ENCODE assay signal across 8 mouse cellular contexts in genomic region chr11:117390001-117390402, GRCm38 (mm10).
DNase-seq lines count a peak whose midpoint lies in the region; ATAC-seq and TF ChIP-seq lines count a peak whose summit lies in the region.

No protein-coding gene starts in this region.

- H3K4me3 ChIP-seq in kidney, embryonic 14.5 days (ENCODE audit: low read length), result no peak overlapping the region
- no peak overlapping the region for H3K4me3 ChIP-seq in midbrain, embryonic 15.5 days

- 11% methylated on average over 12 of the region's 12 CpGs for WGBS in kidney, embryonic 14.5 days
- WGBS in midbrain, embryonic 15.5 days, result 33% methylated on average over 12 of the region's 12 CpGs

- peak; percentile 79 for TF ChIP-seq CTCF in brain, embryonic 14.5 days (IDR thresholded peaks at IDR 0.05; ENCODE audit: borderline replicate concordance, extremely low read depth, insufficient read depth, insufficient read length)

- H3K27me3 ChIP-seq in kidney, embryonic 14.5 days (ENCODE audit: control insufficient read depth, insufficient read depth, low read length), result peaks cover 35% of the 10 kb centered on the region
- H3K27me3 ChIP-seq in midbrain, embryonic 15.5 days (replicated peaks), result no peaks in the 10 kb centered on the region

- no peaks in the 10 kb centered on the region for H3K9me3 ChIP-seq in kidney, embryonic 14.5 days (ENCODE audit: control insufficient read depth, low read length)
- H3K9me3 ChIP-seq in midbrain, embryonic 15.5 days, result no peaks in the 10 kb centered on the region

- H3K9ac ChIP-seq in kidney, embryonic 14.5 days (ENCODE audit: low read depth, low read length), result no peak overlapping the region
- no peak overlapping the region for H3K9ac ChIP-seq in midbrain, embryonic 15.5 days

- H3K4me2 ChIP-seq in kidney, embryonic 14.5 days (replicated peaks; ENCODE audit: low read depth, low read length), result no peak overlapping the region
- H3K4me2 ChIP-seq in midbrain, embryonic 15.5 days, result no peak overlapping the region

- peak; percentile 30; the same call in 1 of the 2 replicates for ATAC-seq in kidney, embryonic 14.5 days (ENCODE audit: low FRiP score, low TSS enrichment)
- no peak for ATAC-seq in midbrain, embryonic 15.5 days (replicated peaks)

- TF ChIP-seq POLR2A in brain, embryonic 14.5 days (IDR thresholded peaks at IDR 0.05; ENCODE audit: borderline replicate concordance, extremely low read depth, insufficient read depth, insufficient read length, poor library complexity, severe bottlenecking), result no peak

- no peak overlapping the region for H3K27ac ChIP-seq in kidney, embryonic 14.5 days (ENCODE audit: low read depth, low read length)
- H3K27ac ChIP-seq in midbrain, embryonic 15.5 days, result no peak overlapping the region

- H3K36me3 ChIP-seq in kidney, embryonic 14.5 days (ENCODE audit: control insufficient read depth, insufficient read depth, low read length), result no peaks in the 10 kb centered on the region
- no peaks in the 10 kb centered on the region for H3K36me3 ChIP-seq in midbrain, embryonic 15.5 days (replicated peaks)

- DNase-seq in A20 (ENCODE audit: low read depth, low spot score), result peak; percentile 62
- peak; percentile 10 to 26 for DNase-seq in CD8-positive naive resting alpha-beta T cell, adult 2 months (ENCODE audit: low read depth in 2 of 2, low spot score in 2 of 2)
- no peak for DNase-seq in brain, embryonic 14.5 days (ENCODE audit: low read depth)
- DNase-seq in gastrocnemius, postnatal 25 days, result peak; percentile 58
- DNase-seq in lung, postnatal 4 days, result peak; percentile 61 to 63
- peak; percentile 51 for DNase-seq in thymus, postnatal 0 days (ENCODE audit: low spot score)

- peaks cover 34% of the 10 kb centered on the region for H3K4me1 ChIP-seq in kidney, embryonic 14.5 days (ENCODE audit: control insufficient read depth, insufficient read depth, low read length)
- peaks cover 33% of the 10 kb centered on the region for H3K4me1 ChIP-seq in midbrain, embryonic 15.5 days
